Mouse (Mus musculus) lung, postnatal 0 days (tissue): Measurements from ENCODE around the gene Aste1. TPM values are rescaled to one million over a fixed set of nuclear protein-coding genes. Genes with fewer than 3 reads are reported as not detected.

Experiments
- ATAC-seq: fragments of 200-750 bp; cut with Nextera tagmentation; 2 replicates; pipeline ENCODE4 v1.8.0; 2017; ENCODE audit warnings: moderate library complexity
- DNase-seq: peaks from one replicate; pipeline ENCODE4 v3.0.0-alpha.2; 2016; ENCODE audit warnings: low spot score
- H3K27ac ChIP-seq: fragments of 300-500 bp; sonication (generic); 2 replicates; pipeline ENCODE4 v1.5.1; 2014; ENCODE audit warnings: antibody characterized with exemption, mild to moderate bottlenecking, low read length, mixed read lengths
- H3K27me3 ChIP-seq: fragments of 300-500 bp; sonication (generic); replicated peaks from 2 replicates; pipeline ENCODE4 v1.6.1; 2014; ENCODE audit warnings: low read length, mixed read lengths; ENCODE audit not compliant: insufficient read depth
- H3K36me3 ChIP-seq: fragments of 300-500 bp; sonication (generic); 2 replicates; pipeline ENCODE4 v1.6.1; 2014; ENCODE audit warnings: low read length, mixed read lengths; ENCODE audit not compliant: insufficient read depth
- H3K4me1 ChIP-seq: fragments of 300-500 bp; sonication (generic); 2 replicates; pipeline ENCODE4 v1.6.1; 2014; ENCODE audit warnings: antibody characterized with exemption, low read depth, low read length, mixed read lengths; ENCODE audit not compliant: insufficient read depth
- H3K4me2 ChIP-seq: fragments of 300-500 bp; sonication (generic); replicated peaks from 2 replicates; pipeline ENCODE4 v1.6.1; 2014; ENCODE audit warnings: low read depth, mild to moderate bottlenecking, low read length, moderate library complexity, mixed read lengths
- H3K4me3 ChIP-seq: fragments of 300-500 bp; sonication (generic); 2 replicates; pipeline ENCODE4 v1.5.1; 2014; ENCODE audit warnings: low read depth, low read length
- H3K9ac ChIP-seq: fragments of 300-500 bp; sonication (generic); replicated peaks from 2 replicates; pipeline ENCODE4 v1.6.1; 2014; ENCODE audit warnings: low read depth, mild to moderate bottlenecking
- H3K9me3 ChIP-seq: fragments of 300-500 bp; sonication (generic); 2 replicates; pipeline ENCODE4 v1.6.1; 2016; ENCODE audit warnings: low read length, mixed read lengths
- CTCF ChIP-seq: IDR thresholded peaks from 2 replicates; pipeline ENCODE4 v1.5.1; 2016; ENCODE audit warnings: antibody characterized with exemption, mild to moderate bottlenecking
- EP300 ChIP-seq: IDR thresholded peaks from 2 replicates; pipeline ENCODE4 v1.6.1; 2016; ENCODE audit warnings: antibody characterized with exemption, mild to moderate bottlenecking, control low read depth
- WGBS: fragments of 180-500 bp; shearing (Covaris S2); extraction: QIAGEN DNeasy Blood & Tissue Kit; methylation state at CpG from one replicate; pipeline ENCODE4 v1.1.7; 2014; 5-methylcytosine and 5-hydroxymethylcytosine counted together
- polyA plus RNA-seq: library from polyadenylated mRNA; unstranded; fragments of >200 nt; fragmentation: Nextera tagmentation; extraction: Ambion mirVana; gene quantifications from 2 replicates; pipeline ENCODE4 v1.2.1, GENCODE M21; 2015

The Aste1 gene
- polyA plus RNA-seq, 1 experiment from 2014 or later = 9.5 TPM

DNA sequence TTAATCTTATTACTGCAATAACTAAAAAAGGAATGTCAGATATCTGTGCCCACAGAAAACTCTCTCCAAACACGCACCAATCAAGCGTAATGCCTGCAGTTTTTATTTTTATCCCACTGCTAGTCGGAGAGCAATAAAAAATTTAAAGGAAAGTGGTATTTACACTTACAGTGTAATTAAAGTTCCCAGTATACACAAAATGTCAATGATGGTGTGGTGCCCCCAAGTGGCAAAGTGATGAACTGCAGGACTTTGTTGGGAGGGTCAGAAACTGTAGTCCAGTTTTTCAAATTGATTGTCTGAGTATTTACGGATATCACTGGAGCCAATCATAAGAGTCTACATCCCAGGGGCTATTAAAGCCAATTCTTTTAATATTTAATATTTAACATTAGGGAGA, 5.9 kb upstream of the Aste1 start:
- Histone ChIP-seq H3K9me3 (no peaks in the 10 kb centered on the region), H3K9ac (no peak overlapping the region), H3K4me1 (no peaks in the 10 kb centered on the region), H3K36me3 (no peaks in the 10 kb centered on the region), H3K27ac (no peak overlapping the region), H3K4me2 (no peak overlapping the region), H3K27me3 (no peaks in the 10 kb centered on the region), H3K4me3 (no peak overlapping the region)
- DNase-seq = peak; percentile 45
- TF ChIP-seq EP300 (no peak), CTCF (peak; percentile 90)
- ATAC-seq = no peak
- WGBS = 13% methylated on average over 4 of the region's 4 CpGs

DNA sequence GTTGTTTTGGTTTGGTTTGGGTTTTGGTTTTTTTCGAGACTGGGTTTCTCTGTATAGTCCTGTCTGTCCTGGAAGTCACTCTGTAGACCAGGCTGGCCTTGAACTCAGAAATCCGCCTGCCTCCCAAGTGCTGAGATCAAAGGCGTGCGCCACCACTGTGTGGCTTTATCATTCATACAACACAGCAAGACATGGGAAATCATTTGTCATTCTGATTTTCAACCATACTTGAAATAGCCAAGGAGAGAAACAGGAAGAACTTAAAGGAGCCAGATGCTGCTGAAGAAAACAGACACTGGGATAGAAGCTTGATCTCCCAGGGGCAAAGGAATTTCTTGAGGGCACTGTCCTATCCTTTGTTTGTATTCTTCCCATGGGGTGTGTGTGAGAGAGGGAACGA, 4.6 kb upstream of the Aste1 start:
- 51% methylated on average over 4 of the region's 5 CpGs for WGBS
- H3K4me1 ChIP-seq = peaks cover 3% of the 10 kb centered on the region; the same call in 1 of the 2 replicates
- no peaks in the 10 kb centered on the region for H3K36me3 ChIP-seq
- H3K27ac ChIP-seq = no peak overlapping the region
- H3K27me3 ChIP-seq = no peaks in the 10 kb centered on the region
- ATAC-seq (no peak), DNase-seq (no peak)
- no peak overlapping the region for H3K4me2 ChIP-seq
- H3K9ac ChIP-seq = no peak overlapping the region
- TF ChIP-seq CTCF (no peak), EP300 (no peak)
- H3K4me3 ChIP-seq = no peak overlapping the region
- no peaks in the 10 kb centered on the region for H3K9me3 ChIP-seq

- H3K36me3 ChIP-seq = no peaks in the 10 kb centered on the region
- DNase-seq = no peak
- no peak overlapping the region for H3K27ac ChIP-seq
- H3K4me3 ChIP-seq = peak overlapping the region; percentile 62
- H3K27me3 ChIP-seq = no peaks in the 10 kb centered on the region
- peaks cover 3% of the 10 kb centered on the region; the same call in 1 of the 2 replicates for H3K4me1 ChIP-seq
- H3K9ac ChIP-seq = no peak overlapping the region
- TF ChIP-seq CTCF = no peak
- TF ChIP-seq EP300 = no peak
- ATAC-seq = no peak
- H3K4me2 ChIP-seq = peak overlapping the region; percentile 65
- WGBS = 11% methylated on average over 11 of the region's 11 CpGs
- H3K9me3 ChIP-seq = no peaks in the 10 kb centered on the region
Observed at GRCm38 (mm10) chr9:105394720-105395119, 472 bp upstream of the Aste1 start.

DNA sequence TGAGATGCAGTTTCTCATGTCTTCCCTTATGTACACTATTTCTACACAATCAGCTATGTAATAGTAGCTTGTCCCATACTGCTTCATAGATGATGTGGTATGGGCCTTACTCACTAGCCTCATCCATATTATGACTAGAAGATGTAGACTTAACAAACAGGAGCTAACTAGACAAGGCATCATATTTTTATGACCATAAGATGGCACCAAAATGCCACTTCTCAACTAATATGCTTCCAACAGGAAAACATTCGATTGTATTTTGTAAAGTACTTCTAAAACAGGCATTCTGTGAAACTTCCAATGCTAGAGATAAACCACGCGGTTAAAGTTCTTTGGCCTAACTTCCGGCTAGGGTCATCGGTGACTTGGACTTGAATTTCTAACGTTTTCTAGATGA, 13.4 kb downstream of the Aste1 start:
- no peaks in the 10 kb centered on the region for H3K27me3 ChIP-seq
- H3K36me3 ChIP-seq = peaks cover 10% of the 10 kb centered on the region
- DNase-seq (no peak), ATAC-seq (no peak)
- no peak overlapping the region for H3K4me2 ChIP-seq
- H3K4me3 ChIP-seq = no peak overlapping the region
- no peaks in the 10 kb centered on the region for H3K4me1 ChIP-seq
- 87% methylated on average over 6 of the region's 6 CpGs for WGBS
- H3K27ac ChIP-seq = no peak overlapping the region
- H3K9me3 ChIP-seq = no peaks in the 10 kb centered on the region
- no peak overlapping the region for H3K9ac ChIP-seq
- TF ChIP-seq CTCF (no peak), EP300 (no peak)

GRCm38 (mm10) chr9:105459032-105459431, 63.8 kb downstream of the Aste1 start:
- 75% methylated on average over 13 of the region's 13 CpGs for WGBS
- no peak overlapping the region for H3K27ac ChIP-seq
- ATAC-seq (peak; percentile 68; the same call in 1 of the 2 replicates), DNase-seq (peak; percentile 60)
- no peaks in the 10 kb centered on the region for H3K4me1 ChIP-seq
- H3K4me3 ChIP-seq = no peak overlapping the region
- no peaks in the 10 kb centered on the region for H3K9me3 ChIP-seq
- H3K27me3 ChIP-seq = no peaks in the 10 kb centered on the region
- TF ChIP-seq EP300 = no peak
- peaks cover 19% of the 10 kb centered on the region; the same call in 1 of the 2 replicates for H3K36me3 ChIP-seq
- no peak overlapping the region for H3K4me2 ChIP-seq
- H3K9ac ChIP-seq = no peak overlapping the region

DNA sequence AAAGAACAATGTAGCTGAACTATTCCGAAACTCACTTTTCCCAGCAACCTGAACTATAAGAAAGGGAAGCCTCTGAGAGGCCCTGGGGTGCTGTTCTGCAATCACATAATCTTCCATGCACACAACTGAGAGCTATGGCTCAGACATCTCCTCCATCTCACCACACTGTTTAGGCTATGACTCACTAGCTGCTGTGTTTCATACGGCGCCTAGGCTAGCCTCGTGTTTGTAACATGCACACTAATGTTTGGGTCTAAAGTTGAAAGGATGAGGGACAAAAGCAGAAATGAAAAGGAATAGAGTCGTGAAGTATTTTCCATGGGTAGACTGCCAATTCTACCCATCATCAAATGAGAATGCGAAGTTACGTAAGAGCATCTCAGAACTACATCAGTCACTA, 66.3 kb downstream of the Aste1 start:
- no peak overlapping the region for H3K4me3 ChIP-seq
- DNase-seq (peak; percentile 8), ATAC-seq (peak; percentile 41; the same call in 1 of the 2 replicates)
- no peaks in the 10 kb centered on the region for H3K27me3 ChIP-seq
- TF ChIP-seq EP300 = no peak
- TF ChIP-seq CTCF = no peak
- 80% methylated on average over 7 of the region's 7 CpGs for WGBS
- no peak overlapping the region for H3K9ac ChIP-seq
- no peak overlapping the region for H3K27ac ChIP-seq
- no peak overlapping the region for H3K4me2 ChIP-seq
- no peaks in the 10 kb centered on the region for H3K4me1 ChIP-seq
- H3K36me3 ChIP-seq = peaks cover 18% of the 10 kb centered on the region; the same call in 1 of the 2 replicates
- H3K9me3 ChIP-seq = no peaks in the 10 kb centered on the region

Other genes with a start within 250 kb of the Aste1 start
- 3.2 and 3.4 TPM in 2 replicates for gene Nek11, start 132 bp downstream of the Aste1 start, polyA plus RNA-seq
- 47.8 and 52.6 TPM in 2 replicates for gene Atp2c1, start 131.9 kb downstream of the Aste1 start, polyA plus RNA-seq
- gene Pik3r4, start 247.6 kb downstream of the Aste1 start, polyA plus RNA-seq = 16.4 and 17.6 TPM in 2 replicates